Mouse (Mus musculus) olfactory bulb, adult 2 months (tissue): ENCODE measurements around the gene Nup50.

Experiments used
- CTCF ChIP-seq: fragments of 200-500 bp; IDR thresholded peaks from 2 replicates; pipeline ENCODE4 v1.5.1; 2012; ENCODE audit warnings: low read depth, mild to moderate bottlenecking, low read length, moderate library complexity; ENCODE audit not compliant: insufficient read depth
- POLR2A ChIP-seq: fragments of 200-500 bp; IDR thresholded peaks from 2 replicates; pipeline ENCODE4 v1.6.1; 2012; ENCODE audit warnings: mild to moderate bottlenecking, low read depth, low read length, moderate library complexity; ENCODE audit not compliant: insufficient read depth

- no peak for TF ChIP-seq CTCF
- TF ChIP-seq POLR2A: no peak
These were observed 60.5 kb downstream of the Nup50 start for GRCm38 (mm10) chr15:84983721-84984120.
